Mouse (Mus musculus): ENCODE data around the gene Gdpgp1. TPM values are rescaled to one million over a fixed set of nuclear protein-coding genes. Genes with fewer than 3 reads are reported as not detected.

The Gdpgp1 gene
- total and polyA plus RNA-seq, 2 experiments from 2014 or later = 2.3 to 5.5 TPM

GRCm38 (mm10) chr7:80208738-80209430 lies 23.8 kb upstream of the Gdpgp1 start:
- TF ChIP-seq EP300 (IDR thresholded peaks at IDR 0.05; ENCODE audit: low read depth) (peak; percentile 80), CTCF (IDR thresholded peaks at IDR 0.05; ENCODE audit: low read depth) (no peak)
- WGBS = 11% methylated on average over 10 of the region's 10 CpGs
- DNase-seq (ENCODE audit: low spot score) (peak; percentile 83), ATAC-seq (ENCODE audit: insufficient read depth, low read depth) (peak; percentile 85)
- Histone ChIP-seq H3K9ac (replicated peaks; ENCODE audit: low read depth, low read length) (no peak overlapping the region), H3K9me3 (replicated peaks; ENCODE audit: control insufficient read depth, low read length) (no peaks in the 10 kb centered on the region), H3K4me1 (ENCODE audit: control insufficient read depth, insufficient read depth) (peaks cover 40% of the 10 kb centered on the region), H3K27ac (ENCODE audit: low read depth) (peak overlapping the region; percentile 77), H3K36me3 (replicated peaks; ENCODE audit: control insufficient read depth, insufficient read depth, low read length) (0 out of 2 replicates have a peak, but pooled peaks cover 11% of the 10 kb centered on the region), H3K4me3 (ENCODE audit: low read depth, low read length) (no peak overlapping the region), H3K4me2 (ENCODE audit: low read depth, low read length) (peak overlapping the region; percentile 39; the same call in 1 of the 2 replicates), H3K27me3 (ENCODE audit: control insufficient read depth, insufficient read depth, low read length) (no peaks in the 10 kb centered on the region)

GRCm38 (mm10) chr7:80209669-80210068 lies 23.0 kb upstream of the Gdpgp1 start:
- no peak overlapping the region; the same call in 1 of the 2 replicates for H3K4me2 ChIP-seq (ENCODE audit: low read depth, low read length)
- no peak overlapping the region for H3K4me3 ChIP-seq (ENCODE audit: low read depth, low read length)
- H3K9ac ChIP-seq (replicated peaks; ENCODE audit: low read depth, low read length) = no peak overlapping the region
- H3K9me3 ChIP-seq (replicated peaks; ENCODE audit: control insufficient read depth, low read length) = no peaks in the 10 kb centered on the region
- TF ChIP-seq EP300 (IDR thresholded peaks at IDR 0.05; ENCODE audit: low read depth) = no peak
- no peak for TF ChIP-seq CTCF (IDR thresholded peaks at IDR 0.05; ENCODE audit: low read depth)
- peaks cover 40% of the 10 kb centered on the region for H3K4me1 ChIP-seq (ENCODE audit: control insufficient read depth, insufficient read depth)
- H3K27me3 ChIP-seq (ENCODE audit: control insufficient read depth, insufficient read depth, low read length) = no peaks in the 10 kb centered on the region
- ATAC-seq (ENCODE audit: insufficient read depth, low read depth) (no peak), DNase-seq (ENCODE audit: low spot score) (no peak)
- WGBS = 72% methylated on average over 6 of the region's 6 CpGs
- peak overlapping the region; percentile 77 for H3K27ac ChIP-seq (ENCODE audit: low read depth)
- H3K36me3 ChIP-seq (replicated peaks; ENCODE audit: control insufficient read depth, insufficient read depth, low read length) = peaks cover 11% of the 10 kb centered on the region; the same call in 1 of the 2 replicates

GRCm38 (mm10) chr7:80210982-80211381 lies 21.7 kb upstream of the Gdpgp1 start:
- no peak for DNase-seq (ENCODE audit: low spot score)
- WGBS = 87% methylated on average over 4 of the region's 4 CpGs
- H3K36me3 ChIP-seq (replicated peaks; ENCODE audit: control insufficient read depth, insufficient read depth, low read length) = peaks cover 16% of the 10 kb centered on the region; the same call in 1 of the 2 replicates
- H3K4me2 ChIP-seq (ENCODE audit: low read depth, low read length) = no peak overlapping the region
- no peaks in the 10 kb centered on the region for H3K9me3 ChIP-seq (replicated peaks; ENCODE audit: control insufficient read depth, low read length)
- H3K27me3 ChIP-seq (ENCODE audit: control insufficient read depth, insufficient read depth, low read length) = no peaks in the 10 kb centered on the region
- H3K27ac ChIP-seq (ENCODE audit: low read depth) = no peak overlapping the region
- H3K4me1 ChIP-seq (ENCODE audit: control insufficient read depth, insufficient read depth) = peaks cover 40% of the 10 kb centered on the region
- ATAC-seq (ENCODE audit: insufficient read depth, low read depth) = no peak
- H3K9ac ChIP-seq (replicated peaks; ENCODE audit: low read depth, low read length) = no peak overlapping the region
- no peak for TF ChIP-seq CTCF (IDR thresholded peaks at IDR 0.05; ENCODE audit: low read depth)
- TF ChIP-seq EP300 (IDR thresholded peaks at IDR 0.05; ENCODE audit: low read depth) = no peak
- H3K4me3 ChIP-seq (ENCODE audit: low read depth, low read length) = no peak overlapping the region

- H3K9ac ChIP-seq (replicated peaks; ENCODE audit: low read depth, low read length) = no peak overlapping the region
- WGBS = 54% methylated on average over 7 of the region's 7 CpGs
- H3K27me3 ChIP-seq (ENCODE audit: control insufficient read depth, insufficient read depth, low read length) = no peaks in the 10 kb centered on the region
- H3K4me1 ChIP-seq (ENCODE audit: control insufficient read depth, insufficient read depth) = peaks cover 14% of the 10 kb centered on the region
- no peak overlapping the region for H3K4me2 ChIP-seq (ENCODE audit: low read depth, low read length)
- TF ChIP-seq EP300 (IDR thresholded peaks at IDR 0.05; ENCODE audit: low read depth) (no peak), CTCF (IDR thresholded peaks at IDR 0.05; ENCODE audit: low read depth) (no peak)
- DNase-seq (ENCODE audit: low spot score) = no peak
- no peak overlapping the region for H3K4me3 ChIP-seq (ENCODE audit: low read depth, low read length)
- H3K27ac ChIP-seq (ENCODE audit: low read depth) = 0 out of 2 replicates have a peak overlapping the region, but pooled peaks have one; percentile 3
- ATAC-seq (ENCODE audit: insufficient read depth, low read depth) = no peak
- peaks cover 39% of the 10 kb centered on the region for H3K36me3 ChIP-seq (replicated peaks; ENCODE audit: control insufficient read depth, insufficient read depth, low read length)
- no peaks in the 10 kb centered on the region for H3K9me3 ChIP-seq (replicated peaks; ENCODE audit: control insufficient read depth, low read length)
Measured at GRCm38 (mm10) chr7:80213604-80214003, 19.1 kb upstream of the Gdpgp1 start.

- H3K9ac ChIP-seq (replicated peaks; ENCODE audit: low read depth, low read length) = no peak overlapping the region
Measured at GRCm38 (mm10) chr7:80214459-80214858, 18.2 kb upstream of the Gdpgp1 start.

More at GRCm38 (mm10) chr7:80214459-80214858, 18.2 kb upstream of the Gdpgp1 start:
- peaks cover 47% of the 10 kb centered on the region for H3K36me3 ChIP-seq (replicated peaks; ENCODE audit: control insufficient read depth, insufficient read depth, low read length)
- ATAC-seq (ENCODE audit: insufficient read depth, low read depth) (no peak), DNase-seq (ENCODE audit: low spot score) (no peak)
- H3K4me2 ChIP-seq (ENCODE audit: low read depth, low read length) = no peak overlapping the region
- no peaks in the 10 kb centered on the region for H3K9me3 ChIP-seq (replicated peaks; ENCODE audit: control insufficient read depth, low read length)
- WGBS = 78% methylated on average over 8 of the region's 8 CpGs
- no peak overlapping the region for H3K27ac ChIP-seq (ENCODE audit: low read depth)
- no peak overlapping the region for H3K4me3 ChIP-seq (ENCODE audit: low read depth, low read length)
- H3K27me3 ChIP-seq (ENCODE audit: control insufficient read depth, insufficient read depth, low read length) = no peaks in the 10 kb centered on the region
- H3K4me1 ChIP-seq (ENCODE audit: control insufficient read depth, insufficient read depth) = peaks cover 5% of the 10 kb centered on the region; the same call in 1 of the 2 replicates
- TF ChIP-seq EP300 (IDR thresholded peaks at IDR 0.05; ENCODE audit: low read depth) (no peak), CTCF (IDR thresholded peaks at IDR 0.05; ENCODE audit: low read depth) (no peak)

Data from heart, postnatal 0 days (tissue).